25 mouse cellular contexts compared by ENCODE assay signal in genomic region chr1:58284505-58284904, GRCm38 (mm10). TPM values are rescaled to one million over a fixed set of nuclear protein-coding genes. Genes with fewer than 3 reads are reported as not detected.
A peak's percentile ranks its signal among the peaks of the same experiment; 100 is the strongest.
DNase-seq lines count a peak whose midpoint lies in the region; ATAC-seq and TF ChIP-seq lines count a peak whose summit lies in the region.
"Had no signal": no experiment of that assay in that cellular context is flagged by ENCODE, and none has a peak within 500 bp of the region (broad histone marks: within the 10 kb centered on the region; RNA-seq: fewer than 3 reads in every experiment).

No protein-coding gene starts in this region.

- no peaks in the 10 kb centered on the region for H3K27me3 ChIP-seq in forebrain, embryonic 14.5 days (replicated peaks; ENCODE audit: control insufficient read depth, insufficient read depth, low read length)
- H3K27me3 ChIP-seq in forebrain, embryonic 16.5 days (replicated peaks; ENCODE audit: control insufficient read depth, insufficient read depth, low read length): no peaks in the 10 kb centered on the region
- H3K27me3 ChIP-seq: forebrain, embryonic 13.5 days; hindbrain, embryonic 15.5 days; intestine, embryonic 15.5 days; Patski had no signal

- peak; percentile 19 for DNase-seq in forebrain, embryonic 14.5 days (ENCODE audit: low spot score)
- DNase-seq in left cerebral cortex, postnatal 4 days: peak; percentile 32
- DNase-seq in left cerebral cortex, adult 11 months (ENCODE audit: low spot score): no peak
- DNase-seq in brain, embryonic 14.5 days (ENCODE audit: low read depth): peak; percentile 37
- DNase-seq in cerebellum, adult 9-11 months: no peak
- no peak for DNase-seq in heart, adult 9 months (ENCODE audit: low spot score in 2 of 2)
- DNase-seq: adrenal gland, postnatal 10 days; adrenal gland, postnatal 36 days; cerebellum, adult 11-12 months; cerebellum, adult 8-10 months; cerebellum, postnatal 14 days; gastrocnemius, adult 2 months; gastrocnemius, postnatal 14 days; heart, adult 11 months; heart, postnatal 14 days; heart, postnatal 4 days had no signal

- intact Hi-C loops in left cerebral cortex, postnatal 4 days (cut with DNase I): no loop called here

- H3K4me2 ChIP-seq in forebrain, embryonic 14.5 days (ENCODE audit: low read length): no peak overlapping the region
- no peak overlapping the region for H3K4me2 ChIP-seq in forebrain, embryonic 16.5 days (ENCODE audit: low read length)
- H3K4me2 ChIP-seq: forebrain, embryonic 13.5 days; heart, embryonic 13.5 days; hindbrain, embryonic 15.5 days; intestine, embryonic 15.5 days had no signal

- no peaks in the 10 kb centered on the region for H3K4me1 ChIP-seq in forebrain, embryonic 14.5 days (ENCODE audit: control insufficient read depth, insufficient read depth, low read length)
- peaks cover 8% of the 10 kb centered on the region for H3K4me1 ChIP-seq in forebrain, embryonic 16.5 days (replicated peaks; ENCODE audit: control insufficient read depth, insufficient read depth, low read length)
- H3K4me1 ChIP-seq: forebrain, embryonic 13.5 days; hindbrain, embryonic 15.5 days; intestine, embryonic 15.5 days had no signal

- TF ChIP-seq POLR2A in brain, embryonic 14.5 days (IDR thresholded peaks at IDR 0.05; ENCODE audit: borderline replicate concordance, extremely low read depth, insufficient read depth, insufficient read length, poor library complexity, severe bottlenecking): no peak

- H3K9ac ChIP-seq in forebrain, embryonic 14.5 days (ENCODE audit: low read length): no peak overlapping the region
- no peak overlapping the region for H3K9ac ChIP-seq in forebrain, embryonic 16.5 days (replicated peaks; ENCODE audit: low read depth, low read length)
- H3K9ac ChIP-seq: forebrain, embryonic 13.5 days; heart, embryonic 13.5 days; hindbrain, embryonic 15.5 days; intestine, embryonic 15.5 days had no signal

- ATAC-seq in forebrain, embryonic 14.5 days: no peak
- ATAC-seq in forebrain, embryonic 16.5 days: no peak
- ATAC-seq: forebrain, embryonic 13.5 days; intestine, embryonic 15.5 days; Patski had no signal

- no peak for TF ChIP-seq CTCF in brain, embryonic 14.5 days (IDR thresholded peaks at IDR 0.05; ENCODE audit: borderline replicate concordance, extremely low read depth, insufficient read depth, insufficient read length)

- H3K4me3 ChIP-seq in forebrain, embryonic 14.5 days (ENCODE audit: low read depth, low read length): no peak overlapping the region
- H3K4me3 ChIP-seq in forebrain, embryonic 16.5 days (replicated peaks; ENCODE audit: low read length): no peak overlapping the region
- H3K4me3 ChIP-seq: forebrain, embryonic 10.5 days; forebrain, embryonic 13.5 days; gastrocnemius, adult 2 months; heart, embryonic 13.5 days; hindbrain, embryonic 15.5 days; intestine, embryonic 15.5 days had no signal

- H3K36me3 ChIP-seq in forebrain, embryonic 14.5 days (ENCODE audit: control insufficient read depth, insufficient read depth, low read length): no peaks in the 10 kb centered on the region
- no peaks in the 10 kb centered on the region for H3K36me3 ChIP-seq in forebrain, embryonic 16.5 days (ENCODE audit: control insufficient read depth, insufficient read depth)
- H3K36me3 ChIP-seq: forebrain, embryonic 10.5 days; heart, embryonic 13.5 days; hindbrain, embryonic 15.5 days; intestine, embryonic 15.5 days had no signal

- 55% methylated on average over 7 of the region's 7 CpGs for WGBS in forebrain, embryonic 14.5 days
- WGBS in forebrain, embryonic 16.5 days: 48% methylated on average over 7 of the region's 7 CpGs

- no peaks in the 10 kb centered on the region for H3K9me3 ChIP-seq in forebrain, embryonic 14.5 days (replicated peaks; ENCODE audit: control insufficient read depth, low read length)
- H3K9me3 ChIP-seq in forebrain, embryonic 16.5 days (ENCODE audit: control insufficient read depth, low read length): no peaks in the 10 kb centered on the region
- H3K9me3 ChIP-seq: forebrain, embryonic 10.5 days; forebrain, embryonic 13.5 days; heart, embryonic 13.5 days; hindbrain, embryonic 15.5 days; intestine, embryonic 15.5 days had no signal

- no peak overlapping the region for H3K27ac ChIP-seq in forebrain, embryonic 14.5 days (ENCODE audit: low read depth, low read length)
- H3K27ac ChIP-seq in forebrain, embryonic 16.5 days (ENCODE audit: low read length): no peak overlapping the region
- H3K27ac ChIP-seq: forebrain, embryonic 10.5 days; forebrain, embryonic 13.5 days; gastrocnemius, adult 2 months; heart, embryonic 13.5 days; hindbrain, embryonic 15.5 days; intestine, embryonic 15.5 days had no signal

RNA-seq across cellular contexts. Expression of gene Aox2, which starts 6.4 kb away (rescaled TPM):
- not detected in 2 replicates for polyA plus RNA-seq in forebrain, embryonic 14.5 days (2014; fragmentation: Nextera tagmentation; extraction: Ambion mirVana)
- polyA plus RNA-seq in forebrain, embryonic 16.5 days (2015; fragmentation: Nextera tagmentation; extraction: Ambion mirVana): 0.05 TPM in 1 of 2 replicates, not detected in the other
- total RNA-seq in left cerebral cortex, postnatal 4 days (2021): not detected
- polyA plus RNA-seq in brain, embryonic 14.5 days (2012; rRNA removed): 0.01 and 0.04 TPM in 2 replicates
- total RNA-seq: heart, adult 8-10 months had no signal
- polyA plus RNA-seq: embryonic facial prominence, embryonic 11.5 days; forebrain, embryonic 13.5 days; heart, embryonic 13.5 days had no signal

Comparison
In these comparisons a context has a peak if more than half of its experiments do, and no peak if none do; other contexts are left out.
1. DNase-seq: peak in forebrain, embryonic 14.5 days (single experiment), left cerebral cortex, postnatal 4 days (single experiment) and brain, embryonic 14.5 days (single experiment); none in left cerebral cortex, adult 11 months (single experiment), cerebellum, adult 9-11 months (single experiment) and heart, adult 9 months (0 of 2).